Mouse (Mus musculus) brain, adult 10 weeks (tissue): Measurements from ENCODE around the gene Slc23a2. TPM values are rescaled to one million over a fixed set of nuclear protein-coding genes. Genes with fewer than 3 reads are reported as not detected.

Source experiments
- polyA plus RNA-seq: library from polyadenylated mRNA; stranded (reverse); fragments of 350-450 nt; fragmentation: Illumina TruSeq; extraction: RNeasy Lipid Tissue Mini Kit (QIAGEN cat#74804); gene quantifications from one replicate; pipeline ENCODE4 v1.2.3, GENCODE M21; 2015; ENCODE audit warnings: low read depth, low replicate concordance

The Slc23a2 gene
- polyA plus RNA-seq: 82.4 TPM

GRCm38 (mm10) chr2:132144971-132145691 lies at the start of gene Slc23a2:
Slc23a2 (minus strand) TSS chr2:132145108.

DNA sequence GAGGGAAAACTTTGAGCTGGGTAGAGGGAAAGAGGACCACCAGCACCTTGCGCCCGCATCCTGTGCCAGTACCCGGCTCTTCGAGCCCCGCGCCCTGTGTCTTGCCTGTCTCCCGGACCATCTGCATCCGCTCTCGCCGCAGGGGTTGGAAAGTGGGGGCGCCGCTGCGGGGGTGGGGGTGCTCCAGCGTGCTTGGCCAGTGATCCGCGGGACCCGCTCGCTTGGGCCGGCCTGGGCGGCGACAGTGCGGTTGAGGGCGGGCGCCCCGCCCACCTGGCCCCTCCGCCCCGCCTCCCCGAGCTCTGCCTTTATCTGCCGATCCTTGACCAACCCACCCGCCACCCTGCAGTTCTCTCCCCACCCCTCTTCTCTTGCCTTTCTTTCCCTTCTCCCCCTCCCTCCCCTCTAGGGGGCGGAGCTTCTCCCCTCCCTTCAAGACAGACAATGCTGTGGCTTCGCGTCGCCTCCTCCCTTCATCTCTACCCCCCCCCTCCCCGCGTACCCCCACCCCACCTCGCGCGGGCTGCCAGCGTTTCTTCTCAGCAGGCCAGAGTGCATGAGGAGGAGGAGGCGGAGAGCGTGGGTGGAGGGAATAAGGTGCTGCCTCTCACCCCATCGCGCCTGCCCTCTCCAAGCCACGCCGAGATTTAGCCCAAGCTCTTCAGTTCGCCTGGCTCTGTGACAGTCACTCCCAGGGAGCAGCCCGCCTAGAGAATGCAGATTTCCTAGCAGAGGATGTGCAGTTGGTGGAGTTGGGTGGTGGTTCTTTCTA lies 115.1 kb downstream of the Slc23a2 start, which contains the start of gene Rassf2:
Rassf2 (minus strand) TSS at position 613 of the 772 bp plus-strand sequence.

Other genes with a start within 250 kb of the Slc23a2 start
- 870 TPM for gene Prnp, start 235.2 kb downstream of the Slc23a2 start, polyA plus RNA-seq
- not detected for gene Prn, start 235.2 kb downstream of the Slc23a2 start, polyA plus RNA-seq
- not detected for gene Prnd, start 194.2 kb downstream of the Slc23a2 start, polyA plus RNA-seq
- gene Rassf2, start 114.8 kb downstream of the Slc23a2 start, polyA plus RNA-seq: 39.9 TPM
- gene Tmem230, start 102.7 kb upstream of the Slc23a2 start, polyA plus RNA-seq: 42.9 TPM
- gene Pcna, start 108.2 kb upstream of the Slc23a2 start, polyA plus RNA-seq: 92.0 TPM
- 159 TPM for gene Cds2, start 118.0 kb upstream of the Slc23a2 start, polyA plus RNA-seq
- 1.5 TPM for gene Prokr2, start 240.3 kb upstream of the Slc23a2 start, polyA plus RNA-seq